Mouse (Mus musculus) mouse embryonic stem cell (cell line): Measurements from ENCODE around the gene Ccng1.

Experiments
- in situ Hi-C, 2 experiments: fragments of 300-500 bp; cut with MboI; formaldehyde crosslinking; loops; 1 replicate in 1 of 2; 3 replicates in 1 of 2; pipeline ENCODE4 v1.14.3; 2019 to 2020; ENCODE audit warnings: low sequenced_read_pairs in 2 of 2, low pct_unique_long_range_greater_than_20kb in 1 of 2, mixed read lengths in 1 of 2; ENCODE audit not compliant: unreplicated experiment in 1 of 2

Gene Ccng1

GRCm38 (mm10) chr11:40755109-40755627 is at the start of gene Ccng1:
Ccng1 (minus strand) TSS chr11:40755311.
- in situ Hi-C loops = no loop called here

- in situ Hi-C loops = no loop called here
Observed at GRCm38 (mm10) chr11:40790307-40790706, 35.2 kb upstream of the Ccng1 start.

- in situ Hi-C loops = no loop called here
Observed at GRCm38 (mm10) chr11:40789701-40790100, 34.6 kb upstream of the Ccng1 start.

GRCm38 (mm10) chr11:40786900-40787299 is 31.8 kb upstream of the Ccng1 start:
- in situ Hi-C loops = no loop called here

- in situ Hi-C loops = no loop called here
Observed at GRCm38 (mm10) chr11:40784326-40784725, 29.2 kb upstream of the Ccng1 start.

GRCm38 (mm10) chr11:40783346-40783745 is 28.2 kb upstream of the Ccng1 start:
- in situ Hi-C loops = no loop called here

- in situ Hi-C loops = no loop called here
Observed at GRCm38 (mm10) chr11:40781857-40782256, 26.7 kb upstream of the Ccng1 start.

GRCm38 (mm10) chr11:40775315-40776269 is 20.5 kb upstream of the Ccng1 start:
- in situ Hi-C loops = no loop called here

GRCm38 (mm10) chr11:40764690-40765089 is 9.6 kb upstream of the Ccng1 start:
- in situ Hi-C loops = no loop called here

GRCm38 (mm10) chr11:40763395-40763794 is 8.3 kb upstream of the Ccng1 start:
- in situ Hi-C loops = no loop called here

GRCm38 (mm10) chr11:40759896-40760295 is 4.8 kb upstream of the Ccng1 start:
- in situ Hi-C loops = no loop called here

GRCm38 (mm10) chr11:40755968-40756367 is 857 bp upstream of the Ccng1 start:
- in situ Hi-C loops = no loop called here

- in situ Hi-C loops = no loop called here
Observed at GRCm38 (mm10) chr11:40754664-40755107, 425 bp downstream of the Ccng1 start.

- in situ Hi-C loops = no loop called here
Observed at GRCm38 (mm10) chr11:40753836-40754235, 1.3 kb downstream of the Ccng1 start.

- in situ Hi-C loops = no loop called here
Observed at GRCm38 (mm10) chr11:40747716-40748115, 7.4 kb downstream of the Ccng1 start.

- in situ Hi-C loops = no loop called here
Observed at GRCm38 (mm10) chr11:40746361-40746760, 8.8 kb downstream of the Ccng1 start.

GRCm38 (mm10) chr11:40744348-40744747 is 10.8 kb downstream of the Ccng1 start:
- in situ Hi-C loops = no loop called here

- in situ Hi-C loops = no loop called here
Observed at GRCm38 (mm10) chr11:40741605-40742262, 13.4 kb downstream of the Ccng1 start.

- in situ Hi-C loops = no loop called here
Observed at GRCm38 (mm10) chr11:40737369-40737768, 17.7 kb downstream of the Ccng1 start.
